Mouse (Mus musculus): ENCODE data around the gene E4f1. TPM values are rescaled to one million over a fixed set of nuclear protein-coding genes. Genes with fewer than 3 reads are reported as not detected.
"Not testable (repeated sequence)": the region's sequence is repeated elsewhere in the genome, so short reads cannot be mapped to it uniquely, and the experiment has no call there.

Gene E4f1
- polyA plus RNA-seq, 1 experiment: 25.0 TPM

DNA sequence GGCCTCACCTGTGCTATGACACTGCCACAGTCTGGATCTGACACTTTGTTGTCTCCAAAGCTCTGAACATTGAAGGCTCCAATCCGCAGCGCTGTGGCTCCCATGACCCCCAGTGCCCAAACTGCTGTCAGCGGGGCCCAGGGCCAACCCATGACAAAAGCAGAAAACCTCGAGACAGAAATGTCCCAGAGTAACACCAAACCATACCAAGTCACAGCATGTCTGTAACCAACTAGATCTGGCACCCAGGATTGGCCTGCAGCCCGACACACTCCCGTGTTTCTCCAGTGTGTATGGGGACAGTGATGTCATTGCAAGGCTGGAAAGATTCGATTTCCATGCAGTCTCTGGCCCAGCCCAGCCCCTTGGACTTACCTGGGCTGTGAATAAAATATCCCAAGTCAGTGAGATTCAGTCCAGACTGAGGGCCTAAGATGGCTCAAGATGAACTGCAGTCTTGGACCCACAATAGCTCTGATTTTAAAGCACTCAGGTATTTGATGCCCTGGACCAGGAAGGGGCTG lies 27.4 kb downstream of the E4f1 start, which contains the start of gene Dnase1l2:
Gene Dnase1l2 (minus strand): TSS at position 474 of the 524 bp plus-strand sequence.
- TF ChIP-seq CTCF (IDR thresholded peaks at IDR 0.05; ENCODE audit: low read depth, low read length) (no peak), POLR2A (IDR thresholded peaks at IDR 0.05; ENCODE audit: borderline replicate concordance, low read depth, low read length) (no peak)
- no peak within 1 kb of the TSS for H3K27ac ChIP-seq (ENCODE audit: insufficient read depth, low read depth, low read length)
- peaks cover 14% of the 10 kb centered on the region for H3K4me1 ChIP-seq (ENCODE audit: control insufficient read depth, insufficient read depth, low read length)
- H3K4me3 ChIP-seq (ENCODE audit: insufficient read depth, low read length): no peak within 1 kb of the TSS

DNA sequence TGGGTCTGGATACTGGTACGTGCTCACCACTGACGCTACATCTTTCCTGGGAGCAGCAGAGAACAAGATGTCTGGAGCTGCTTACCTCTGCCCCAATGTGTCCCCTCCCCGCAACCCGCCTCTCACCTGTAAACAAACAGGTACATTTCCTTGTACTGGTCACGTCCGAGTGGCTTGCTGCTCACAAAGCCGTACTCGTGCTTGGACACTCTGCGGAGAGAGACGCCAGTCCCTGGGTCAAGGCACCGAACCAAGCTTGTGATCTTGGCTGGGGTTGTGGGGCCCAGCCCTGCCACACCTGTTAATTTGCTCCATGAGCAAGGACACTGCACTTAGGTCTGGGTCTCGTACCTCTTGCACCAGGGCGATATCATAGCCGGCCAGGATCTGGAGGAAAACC lies 28.0 kb downstream of the E4f1 start:
- H3K27ac ChIP-seq (ENCODE audit: insufficient read depth, low read depth, low read length): no peak overlapping the region
- H3K4me3 ChIP-seq (ENCODE audit: insufficient read depth, low read length): no peak overlapping the region
- no peak for TF ChIP-seq POLR2A (IDR thresholded peaks at IDR 0.05; ENCODE audit: borderline replicate concordance, low read depth, low read length)
- no peak for TF ChIP-seq CTCF (IDR thresholded peaks at IDR 0.05; ENCODE audit: low read depth, low read length)
- peaks cover 8% of the 10 kb centered on the region for H3K4me1 ChIP-seq (ENCODE audit: control insufficient read depth, insufficient read depth, low read length)

DNA sequence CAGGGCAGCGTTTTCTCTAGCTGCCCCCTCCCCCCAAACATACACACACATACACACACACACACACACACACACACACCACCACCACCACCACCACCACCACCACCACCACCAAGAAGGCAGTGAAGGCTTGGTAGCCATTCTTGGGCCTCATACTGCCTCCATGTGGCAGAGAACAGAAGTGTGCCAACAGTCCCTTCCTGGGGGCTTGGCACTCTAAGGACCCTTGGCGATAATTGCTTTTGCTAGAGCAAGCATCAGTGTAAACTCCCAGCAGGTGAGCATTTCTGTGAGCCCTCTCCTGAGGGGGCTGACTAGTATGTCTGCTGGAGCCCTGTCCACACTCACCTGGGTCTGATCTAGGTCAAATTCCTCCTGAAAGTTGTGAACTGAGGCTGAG lies 29.0 kb downstream of the E4f1 start:
- H3K4me1 ChIP-seq (ENCODE audit: control insufficient read depth, insufficient read depth, low read length): no peaks in the 10 kb centered on the region
- TF ChIP-seq CTCF (IDR thresholded peaks at IDR 0.05; ENCODE audit: low read depth, low read length): 0 out of 2 replicates have a peak, but pooled peaks have one; percentile 13
- TF ChIP-seq POLR2A (IDR thresholded peaks at IDR 0.05; ENCODE audit: borderline replicate concordance, low read depth, low read length): no peak

DNA sequence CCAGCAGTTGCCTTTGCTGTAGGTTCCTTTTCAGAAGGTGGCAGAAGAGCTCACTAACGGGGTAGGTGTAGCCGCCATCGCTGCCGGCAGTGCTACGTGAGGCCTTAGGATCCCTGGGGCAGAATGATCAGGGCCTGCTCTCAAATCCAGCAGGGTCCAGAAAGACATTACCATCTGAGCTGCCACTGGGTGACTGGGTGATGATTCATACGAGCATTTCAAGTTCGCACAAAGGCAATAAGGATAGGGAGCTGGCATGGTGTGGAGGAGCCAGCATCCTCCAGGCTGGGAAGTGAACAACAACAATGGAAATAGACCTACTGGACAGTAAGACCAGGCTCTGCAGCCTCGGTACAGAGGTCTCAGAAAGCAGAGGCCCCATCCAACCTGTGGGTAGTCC lies 29.7 kb downstream of the E4f1 start:
- Histone ChIP-seq H3K4me1 (ENCODE audit: control insufficient read depth, insufficient read depth, low read length) (no peaks in the 10 kb centered on the region), H3K27ac (ENCODE audit: insufficient read depth, low read depth, low read length) (no peak overlapping the region), H3K4me3 (ENCODE audit: insufficient read depth, low read length) (no peak overlapping the region)
- TF ChIP-seq CTCF (IDR thresholded peaks at IDR 0.05; ENCODE audit: low read depth, low read length) (no peak), POLR2A (IDR thresholded peaks at IDR 0.05; ENCODE audit: borderline replicate concordance, low read depth, low read length) (no peak)

More for the DNA sequence above, 29.0 kb downstream of the E4f1 start:
- Histone ChIP-seq H3K4me3 (ENCODE audit: insufficient read depth, low read length) (no peak overlapping the region), H3K27ac (ENCODE audit: insufficient read depth, low read depth, low read length) (no peak overlapping the region)

DNA sequence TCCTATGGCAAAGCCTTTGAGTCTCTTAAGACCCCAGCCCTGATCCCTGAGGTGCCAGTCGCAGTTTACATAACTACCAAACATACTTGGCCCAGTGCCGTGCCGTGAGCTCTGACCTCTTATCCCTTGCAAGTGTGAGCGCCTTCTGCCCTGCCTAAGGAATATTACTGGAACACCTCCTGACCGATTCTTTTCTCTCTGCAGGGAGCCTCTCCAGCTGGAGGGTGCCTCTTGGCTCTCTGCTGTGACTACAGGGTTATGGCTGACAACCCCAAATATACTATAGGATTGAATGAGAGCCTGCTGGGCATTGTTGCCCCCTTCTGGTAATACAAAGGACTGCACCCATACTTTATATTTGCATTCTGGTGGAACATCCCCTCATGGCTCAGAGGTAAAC lies 33.1 kb downstream of the E4f1 start:
- peaks cover 5% of the 10 kb centered on the region for H3K4me1 ChIP-seq (ENCODE audit: control insufficient read depth, insufficient read depth, low read length)
- H3K4me3 ChIP-seq (ENCODE audit: insufficient read depth, low read length): no peak overlapping the region
- H3K27ac ChIP-seq (ENCODE audit: insufficient read depth, low read depth, low read length): no peak overlapping the region
- TF ChIP-seq POLR2A (IDR thresholded peaks at IDR 0.05; ENCODE audit: borderline replicate concordance, low read depth, low read length) (no peak), CTCF (IDR thresholded peaks at IDR 0.05; ENCODE audit: low read depth, low read length) (no peak; the same call in 1 of the 2 replicates)

DNA sequence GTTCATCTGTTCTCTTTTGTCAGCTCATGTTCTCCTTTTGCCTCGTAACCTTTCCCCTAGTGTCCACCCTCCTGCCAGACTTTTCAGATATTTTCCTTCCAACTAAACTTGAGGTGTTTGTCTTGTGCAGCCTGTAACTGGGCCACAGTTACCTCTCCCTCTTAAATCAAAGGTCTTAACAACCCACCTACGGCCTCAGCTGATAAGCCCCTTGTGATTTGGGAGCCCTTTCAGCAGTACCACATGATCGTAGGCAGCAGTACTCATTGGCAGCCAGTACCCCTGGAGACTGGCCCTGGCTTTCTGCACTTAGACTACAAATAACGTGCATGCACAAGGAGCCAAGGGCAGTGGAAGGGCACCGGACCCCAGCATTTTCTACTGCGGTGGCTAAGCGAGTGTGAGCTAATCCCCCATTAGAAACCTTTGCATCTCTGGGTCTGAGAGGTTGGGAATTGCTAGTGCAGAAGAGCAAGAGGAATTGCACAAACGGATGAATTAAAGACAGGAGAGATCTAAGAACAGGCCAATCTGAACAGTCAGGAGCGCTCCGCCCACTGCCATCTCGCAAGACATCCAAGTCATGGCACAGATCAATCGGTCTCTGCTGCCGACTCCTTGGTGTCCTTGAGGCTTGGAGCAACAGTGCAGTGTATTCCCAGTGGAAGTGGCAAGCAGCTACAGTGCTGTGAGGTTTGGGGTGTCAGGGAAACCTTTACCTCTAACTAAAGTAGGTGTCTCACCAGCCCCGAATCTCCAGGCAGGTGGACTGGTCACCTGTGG lies 40.7 kb downstream of the E4f1 start:
- Histone ChIP-seq H3K27ac (ENCODE audit: insufficient read depth, low read depth, low read length) (no peak overlapping the region), H3K4me3 (ENCODE audit: insufficient read depth, low read length) (no peak overlapping the region), H3K4me1 (ENCODE audit: control insufficient read depth, insufficient read depth, low read length) (peaks cover 16% of the 10 kb centered on the region)
- no peak for TF ChIP-seq CTCF (IDR thresholded peaks at IDR 0.05; ENCODE audit: low read depth, low read length)
- no peak for TF ChIP-seq POLR2A (IDR thresholded peaks at IDR 0.05; ENCODE audit: borderline replicate concordance, low read depth, low read length)

DNA sequence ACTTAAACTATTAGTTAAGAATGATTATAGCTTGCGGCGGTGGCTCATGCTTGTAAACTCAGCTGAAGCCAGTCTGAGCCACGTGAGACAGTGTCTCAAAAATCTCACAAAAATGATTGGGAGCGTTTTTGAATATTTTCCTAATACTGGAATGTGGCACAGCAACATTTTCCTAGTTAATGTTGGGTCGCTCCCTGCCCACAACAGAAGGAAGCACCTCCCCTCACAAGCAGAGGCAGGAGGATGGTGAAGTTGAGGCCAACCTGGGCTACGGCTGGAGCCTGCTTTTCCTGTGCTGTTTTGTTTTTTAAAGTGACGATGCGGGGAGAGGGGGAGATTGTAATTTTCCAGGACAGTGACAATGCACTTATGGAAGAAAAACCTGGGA lies 42.9 kb downstream of the E4f1 start:
- Histone ChIP-seq H3K4me3 (ENCODE audit: insufficient read depth, low read length) (peak overlapping the region; percentile 90), H3K27ac (ENCODE audit: insufficient read depth, low read depth, low read length) (peak overlapping the region; percentile 70), H3K4me1 (ENCODE audit: control insufficient read depth, insufficient read depth, low read length) (peaks cover 12% of the 10 kb centered on the region)
- TF ChIP-seq POLR2A (IDR thresholded peaks at IDR 0.05; ENCODE audit: borderline replicate concordance, low read depth, low read length) (no peak), CTCF (IDR thresholded peaks at IDR 0.05; ENCODE audit: low read depth, low read length) (no peak)

DNA sequence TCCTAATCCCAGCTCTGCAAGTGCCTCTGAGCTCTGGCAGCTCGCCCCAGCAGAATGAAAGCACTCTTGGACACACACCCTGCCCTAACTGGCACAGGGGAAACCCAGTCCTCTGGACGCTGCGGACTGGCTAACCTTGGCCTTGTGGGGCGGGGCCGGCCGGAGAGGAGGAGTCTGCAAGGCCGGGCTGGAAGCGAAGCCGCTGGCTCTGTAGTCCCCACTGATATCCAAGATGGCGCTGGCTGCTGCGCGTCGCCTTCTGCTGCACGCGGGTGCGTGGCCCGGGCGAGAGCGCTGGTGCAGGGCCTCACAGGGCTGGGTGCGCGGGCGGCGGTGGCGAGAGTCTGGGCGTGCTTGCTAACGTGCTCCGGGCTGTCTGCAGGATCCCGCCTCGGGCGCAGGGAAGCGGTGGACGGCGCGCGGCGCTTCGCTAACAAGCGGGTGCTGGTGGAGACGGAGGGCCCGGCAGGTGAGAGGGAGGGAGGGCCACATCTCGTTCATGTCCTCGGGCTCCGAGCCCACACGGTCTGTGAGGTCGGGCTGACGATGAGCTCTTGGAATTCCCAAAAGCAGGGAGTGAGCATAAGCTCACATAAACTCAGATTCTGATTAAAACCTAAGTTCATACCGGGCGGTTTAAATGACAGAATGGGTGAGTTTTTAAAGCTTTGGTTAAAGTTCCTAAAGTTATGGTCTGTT lies 43.5 kb downstream of the E4f1 start, which contains the start of gene Eci1:
Gene Eci1 (plus strand): TSS at position 171 of the 699 bp plus-strand sequence.
- peak within 1 kb of the TSS; percentile 70 for H3K27ac ChIP-seq (ENCODE audit: insufficient read depth, low read depth, low read length)
- H3K4me3 ChIP-seq (ENCODE audit: insufficient read depth, low read length): peak within 1 kb of the TSS; percentile 90
- peaks cover 10% of the 10 kb centered on the region for H3K4me1 ChIP-seq (ENCODE audit: control insufficient read depth, insufficient read depth, low read length)
- TF ChIP-seq CTCF (IDR thresholded peaks at IDR 0.05; ENCODE audit: low read depth, low read length): no peak

DNA sequence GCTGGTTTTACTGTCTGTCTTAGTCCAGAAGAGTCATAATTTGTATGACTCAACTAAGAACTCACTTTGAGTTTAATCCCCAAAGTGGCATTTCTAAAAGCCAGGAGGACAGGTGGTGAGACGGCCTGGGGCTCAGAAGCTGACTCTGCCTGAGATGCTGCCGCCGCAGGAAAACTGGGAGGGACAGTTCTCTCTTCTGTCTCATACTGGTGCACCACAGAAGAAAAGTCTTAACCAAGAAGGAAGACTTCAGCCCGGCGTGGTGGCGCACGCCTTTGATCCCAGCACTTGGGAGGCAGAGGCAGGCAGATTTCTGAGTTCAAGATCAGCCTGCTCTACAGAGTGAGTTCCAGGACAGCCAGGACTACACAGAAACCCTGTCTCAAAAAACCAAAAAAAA lies 44.2 kb downstream of the E4f1 start:
- Histone ChIP-seq H3K27ac (ENCODE audit: insufficient read depth, low read depth, low read length) (no peak overlapping the region), H3K4me3 (ENCODE audit: insufficient read depth, low read length) (no peak overlapping the region)
- TF ChIP-seq POLR2A (IDR thresholded peaks at IDR 0.05; ENCODE audit: borderline replicate concordance, low read depth, low read length) (no peak), CTCF (IDR thresholded peaks at IDR 0.05; ENCODE audit: low read depth, low read length) (no peak)

DNA sequence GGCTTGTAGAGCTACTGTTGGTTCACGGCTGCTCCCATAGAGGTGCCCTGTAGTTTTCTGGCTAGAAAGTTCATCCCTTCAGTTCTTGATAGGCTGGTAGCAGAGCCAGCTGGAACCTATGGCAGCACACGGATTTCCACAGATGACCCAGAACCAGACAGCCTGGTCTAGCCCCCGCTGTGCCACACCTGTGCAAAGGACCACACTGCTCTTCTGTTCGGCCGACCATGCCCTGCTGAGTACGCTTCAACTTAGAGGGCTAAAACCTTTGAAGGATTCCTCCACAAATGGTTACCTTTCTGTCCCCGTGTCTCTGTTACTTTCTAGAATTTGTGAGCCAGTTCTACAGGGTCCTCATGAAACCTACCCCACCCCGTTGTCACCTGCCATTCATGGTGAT lies 44.8 kb downstream of the E4f1 start:
- H3K4me1 ChIP-seq (ENCODE audit: control insufficient read depth, insufficient read depth, low read length); H3K4me3 ChIP-seq (ENCODE audit: insufficient read depth, low read length); H3K27ac ChIP-seq (ENCODE audit: insufficient read depth, low read depth, low read length): not testable (repeated sequence)

More for the DNA sequence above, 44.2 kb downstream of the E4f1 start:
- H3K4me1 ChIP-seq (ENCODE audit: control insufficient read depth, insufficient read depth, low read length): peaks cover 10% of the 10 kb centered on the region

Measured in bone marrow macrophage, adult 2 months (primary cell).